Mouse (Mus musculus): ENCODE results near the gene Lrrc17.

DNA sequence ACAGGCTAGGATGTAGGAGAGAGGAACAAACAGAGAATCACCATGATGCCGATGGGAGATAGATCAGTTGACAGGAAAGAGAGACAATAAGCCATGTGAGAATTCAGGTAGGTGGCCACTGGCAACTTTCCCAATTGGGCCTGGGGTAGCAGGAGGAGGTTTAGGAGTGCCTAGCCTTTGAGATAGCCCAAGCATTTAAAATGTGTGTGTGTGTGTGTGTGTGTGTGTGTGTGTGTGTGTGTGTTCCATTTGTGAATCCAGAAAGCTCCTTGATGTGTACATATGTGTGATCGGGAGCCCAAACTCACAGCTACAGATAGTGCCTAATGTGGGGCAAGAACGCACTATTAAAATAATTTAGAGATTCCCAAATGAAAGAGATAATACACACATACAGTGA, 34.8 kb downstream of the Lrrc17 start:
- TF ChIP-seq CTCF (IDR thresholded peaks at IDR 0.05; ENCODE audit: low read depth, low read length) (no peak), TAL1 (conservative IDR thresholded peaks at IDR 0.05; ENCODE audit: low read depth, low read length) (no peak), GATA1 (IDR thresholded peaks at IDR 0.05; ENCODE audit: borderline replicate concordance, low read length) (no peak), GATA2 (IDR thresholded peaks at IDR 0.05; ENCODE audit: borderline replicate concordance, low read depth, low read length) (no peak)

Data from G1E (cell line).